Mouse (Mus musculus) myocyte (in vitro differentiated cells): ENCODE measurements around the gene Relt. TPM values are rescaled to one million over a fixed set of nuclear protein-coding genes. Genes with fewer than 3 reads are reported as not detected.

Source experiments
- H3K27me3 ChIP-seq: one replicate; pipeline ENCODE4 v1.6.1; 2011; ENCODE audit not compliant: control insufficient read depth, insufficient read depth, insufficient read length
- H3K36me3 ChIP-seq: one replicate; pipeline ENCODE4 v1.6.1; 2011; ENCODE audit not compliant: control insufficient read depth, insufficient read depth
- H3K4me2 ChIP-seq: one replicate; pipeline ENCODE4 v1.6.1; 2011; ENCODE audit warnings: low read depth, control low read depth
- H3K4me3 ChIP-seq: one replicate; pipeline ENCODE4 v1.5.1; 2011; ENCODE audit warnings: mild to moderate bottlenecking, control low read depth, moderate library complexity
- H3K79me2 ChIP-seq: one replicate; pipeline ENCODE4 v1.6.1; 2011; ENCODE audit not compliant: control insufficient read depth, insufficient read depth
- H3ac ChIP-seq: one replicate; pipeline ENCODE4 v1.6.1; 2011; ENCODE audit not compliant: control insufficient read depth, insufficient read length
- CEBPB ChIP-seq: IDR thresholded peaks from 2 replicates; pipeline ENCODE4 v1.6.1; 2011; ENCODE audit warnings: mild to moderate bottlenecking, moderate library complexity; ENCODE audit not compliant: poor library complexity, insufficient read depth, severe bottlenecking
- E2F4 ChIP-seq: IDR thresholded peaks from one replicate; pipeline ENCODE4 v1.6.1; 2011; ENCODE audit warnings: mild to moderate bottlenecking, control low read depth, moderate library complexity; ENCODE audit not compliant: insufficient read depth
- MAX ChIP-seq: IDR thresholded peaks from one replicate; pipeline ENCODE4 v1.6.1; 2011; ENCODE audit warnings: low read depth, mild to moderate bottlenecking, control low read depth
- MYOD1 ChIP-seq, 3 experiments: IDR thresholded peaks; one replicate each; pipeline ENCODE4 v1.6.1; 2011; ENCODE audit warnings: control low read depth in 2 of 3, low read depth in 2 of 3, mild to moderate bottlenecking in 2 of 3, moderate library complexity in 1 of 3; ENCODE audit not compliant: insufficient read length in 2 of 3, control insufficient read depth in 1 of 3
- MYOG ChIP-seq, 3 experiments: IDR thresholded peaks; one replicate each; pipeline ENCODE4 v1.6.1; 2011; ENCODE audit warnings: control low read depth in 2 of 3, low read depth in 2 of 3, mild to moderate bottlenecking in 2 of 3; ENCODE audit not compliant: insufficient read length in 2 of 3, control insufficient read depth in 1 of 3, insufficient read depth in 1 of 3
- POLR2A ChIP-seq: IDR thresholded peaks from one replicate; pipeline ENCODE4 v1.6.1; 2011; ENCODE audit warnings: low read depth, mild to moderate bottlenecking, control low read depth, moderate library complexity; ENCODE audit not compliant: insufficient read length
- POLR2AphosphoS2 ChIP-seq: IDR thresholded peaks from one replicate; pipeline ENCODE4 v1.6.1; 2011; ENCODE audit warnings: low read depth, control low read depth; ENCODE audit not compliant: insufficient read length
- REST ChIP-seq: IDR thresholded peaks from one replicate; pipeline ENCODE4 v1.6.1; 2011; ENCODE audit warnings: mild to moderate bottlenecking, control low read depth, moderate library complexity; ENCODE audit not compliant: insufficient read depth, insufficient read length
- SRF ChIP-seq: IDR thresholded peaks from one replicate; pipeline ENCODE4 v1.6.1; 2011; ENCODE audit warnings: low read depth; ENCODE audit not compliant: control insufficient read depth, insufficient read length
- TCF12 ChIP-seq: IDR thresholded peaks from one replicate; pipeline ENCODE4 v1.6.1; 2011; ENCODE audit warnings: mild to moderate bottlenecking, control low read depth; ENCODE audit not compliant: poor library complexity, insufficient read depth, severe bottlenecking
- TCF3 ChIP-seq: IDR thresholded peaks from one replicate; pipeline ENCODE4 v1.6.1; 2011; ENCODE audit warnings: low read depth, control low read depth; ENCODE audit not compliant: insufficient read length
- USF1 ChIP-seq: IDR thresholded peaks from one replicate; pipeline ENCODE4 v1.6.1; 2011; ENCODE audit warnings: low read depth, mild to moderate bottlenecking, control low read depth, moderate library complexity
- polyA plus RNA-seq: library from polyadenylated mRNA; unstranded; fragments of >200 nt; fragmentation: generic; extraction: Trizol; gene quantifications from one replicate; pipeline ENCODE4 v1.2.1, GENCODE M21; 2012; ENCODE audit warnings: missing spikeins

Relt gene
- polyA plus RNA-seq, 1 experiment, result 6.5 TPM

DNA sequence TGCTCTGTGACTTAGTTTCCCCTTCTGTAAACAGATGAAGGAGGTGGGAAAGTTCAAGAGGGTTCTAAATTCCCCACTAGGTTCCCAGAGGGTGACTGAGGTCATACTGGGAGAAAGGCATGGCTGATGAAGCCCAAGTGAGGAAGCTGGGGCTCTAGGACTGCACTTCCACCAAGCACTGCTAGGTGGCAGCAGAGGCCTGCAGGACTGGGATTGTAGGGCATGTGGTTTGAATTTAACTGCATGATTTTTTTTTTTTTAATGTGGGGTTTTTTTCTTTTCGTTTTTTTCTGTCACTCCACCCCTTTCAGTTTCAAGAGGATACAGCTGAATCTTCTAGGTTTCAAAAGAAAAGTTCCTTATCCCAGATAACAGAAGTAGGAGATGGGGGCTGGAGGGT is 44.0 kb upstream of the Relt start:
- Histone ChIP-seq H3K4me3 (no peak overlapping the region), H3K27me3 (no peaks in the 10 kb centered on the region), H3K4me2 (peak overlapping the region; percentile 71), H3K36me3 (peaks cover 4% of the 10 kb centered on the region), H3K79me2 (peaks cover 74% of the 10 kb centered on the region), H3ac (no peak overlapping the region)
- no peak for TF ChIP-seq CEBPB
- no peak for TF ChIP-seq TCF12
- TF ChIP-seq REST, result no peak
- no peak for TF ChIP-seq TCF3
- TF ChIP-seq MYOG (IDR thresholded peaks at IDR 0.05; ENCODE audit: control insufficient read depth in 1 of 3, insufficient read depth in 1 of 3, insufficient read length in 2 of 3, low read depth in 2 of 3), result no peak
- no peak for TF ChIP-seq SRF
- TF ChIP-seq USF1, result no peak
- TF ChIP-seq E2F4, result no peak
- TF ChIP-seq POLR2AphosphoS2, result no peak
- TF ChIP-seq MYOD1 (IDR thresholded peaks at IDR 0.05; ENCODE audit: control insufficient read depth in 1 of 3, insufficient read length in 2 of 3, low read depth in 2 of 3), result no peak
- no peak for TF ChIP-seq MAX
- TF ChIP-seq POLR2A, result no peak

- H3K27me3 ChIP-seq, result no peaks in the 10 kb centered on the region
- no peak for TF ChIP-seq CEBPB
- no peak for TF ChIP-seq REST
- no peak for TF ChIP-seq POLR2A
- TF ChIP-seq USF1, result no peak
- TF ChIP-seq TCF12, result no peak
- no peak for TF ChIP-seq POLR2AphosphoS2
- TF ChIP-seq MYOG (IDR thresholded peaks at IDR 0.05; ENCODE audit: control insufficient read depth in 1 of 3, insufficient read depth in 1 of 3, insufficient read length in 2 of 3, low read depth in 2 of 3), result no peak
- TF ChIP-seq MYOD1 (IDR thresholded peaks at IDR 0.05; ENCODE audit: control insufficient read depth in 1 of 3, insufficient read length in 2 of 3, low read depth in 2 of 3), result no peak
- no peak overlapping the region for H3K4me2 ChIP-seq
- no peak overlapping the region for H3K4me3 ChIP-seq
- no peak overlapping the region for H3ac ChIP-seq
- H3K79me2 ChIP-seq, result peaks cover 78% of the 10 kb centered on the region
- peaks cover 5% of the 10 kb centered on the region for H3K36me3 ChIP-seq
These were observed 43.0 kb upstream of the Relt start for GRCm38 (mm10) chr7:100906029-100906789.

GRCm38 (mm10) chr7:100905037-100905436 is 41.8 kb upstream of the Relt start:
- Histone ChIP-seq H3K4me2 (no peak overlapping the region), H3K79me2 (peaks cover 67% of the 10 kb centered on the region), H3K4me3 (no peak overlapping the region), H3K27me3 (no peaks in the 10 kb centered on the region), H3ac (no peak overlapping the region), H3K36me3 (peaks cover 5% of the 10 kb centered on the region)
- TF ChIP-seq MAX (no peak), E2F4 (no peak), TCF3 (no peak), USF1 (no peak), REST (no peak), MYOG (IDR thresholded peaks at IDR 0.05; ENCODE audit: control insufficient read depth in 1 of 3, insufficient read depth in 1 of 3, insufficient read length in 2 of 3, low read depth in 2 of 3) (no peak), POLR2AphosphoS2 (no peak), MYOD1 (IDR thresholded peaks at IDR 0.05; ENCODE audit: control insufficient read depth in 1 of 3, insufficient read length in 2 of 3, low read depth in 2 of 3) (no peak), SRF (no peak), CEBPB (no peak), TCF12 (no peak), POLR2A (no peak)

DNA sequence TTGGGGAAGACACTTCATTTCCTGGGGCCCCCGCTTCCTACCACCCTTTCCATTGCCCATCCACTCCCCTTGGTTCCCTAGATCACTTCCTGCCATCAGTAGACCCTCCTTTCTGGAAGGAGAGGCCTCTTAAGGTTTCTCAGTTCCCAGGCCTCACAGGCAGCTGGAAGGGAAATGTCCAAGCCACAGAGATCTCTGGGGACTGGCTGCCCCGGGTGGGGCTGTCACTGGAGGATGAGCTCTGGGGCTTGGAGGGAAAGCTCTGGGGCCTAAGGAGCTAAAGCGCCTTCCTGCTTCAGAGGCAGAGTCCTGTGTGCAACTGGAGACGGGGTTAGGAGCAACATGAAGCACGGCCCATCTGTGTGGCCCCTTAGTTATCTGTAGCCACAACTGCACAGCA is 41.4 kb upstream of the Relt start:
- Histone ChIP-seq H3K36me3 (peaks cover 5% of the 10 kb centered on the region), H3ac (no peak overlapping the region)
- TF ChIP-seq MAX (no peak), REST (no peak), TCF12 (no peak), MYOG (IDR thresholded peaks at IDR 0.05; ENCODE audit: control insufficient read depth in 1 of 3, insufficient read depth in 1 of 3, insufficient read length in 2 of 3, low read depth in 2 of 3) (no peak), SRF (no peak), USF1 (no peak), E2F4 (no peak), MYOD1 (IDR thresholded peaks at IDR 0.05; ENCODE audit: control insufficient read depth in 1 of 3, insufficient read length in 2 of 3, low read depth in 2 of 3) (no peak), POLR2AphosphoS2 (no peak), POLR2A (no peak), CEBPB (no peak), TCF3 (no peak)

More for the DNA sequence above, 41.4 kb upstream of the Relt start:
- H3K79me2 ChIP-seq, result peaks cover 64% of the 10 kb centered on the region
- H3K4me3 ChIP-seq, result no peak overlapping the region
- no peak overlapping the region for H3K4me2 ChIP-seq
- no peaks in the 10 kb centered on the region for H3K27me3 ChIP-seq
